Mouse (Mus musculus) kidney, postnatal 25 days (tissue): ENCODE measurements around the gene Add2.
"Not testable (repeated sequence)": the region's sequence is repeated elsewhere in the genome, so short reads cannot be mapped to it uniquely, and the experiment has no call there.

Experiments
- DNase-seq, 2 experiments: peaks; one replicate each; pipeline ENCODE4 v3.0.0; 2021; ENCODE audit warnings: mixed read lengths in 2 of 2

The Add2 gene

GRCm38 (mm10) chr6:86028601-86029322 lies at the start of gene Add2:
Gene Add2 (plus strand): TSS chr6:86028681.
- DNase-seq: no peak

- DNase-seq: not testable (repeated sequence)
Measured at GRCm38 (mm10) chr6:85978736-85979135, 49.7 kb upstream of the Add2 start.

DNA sequence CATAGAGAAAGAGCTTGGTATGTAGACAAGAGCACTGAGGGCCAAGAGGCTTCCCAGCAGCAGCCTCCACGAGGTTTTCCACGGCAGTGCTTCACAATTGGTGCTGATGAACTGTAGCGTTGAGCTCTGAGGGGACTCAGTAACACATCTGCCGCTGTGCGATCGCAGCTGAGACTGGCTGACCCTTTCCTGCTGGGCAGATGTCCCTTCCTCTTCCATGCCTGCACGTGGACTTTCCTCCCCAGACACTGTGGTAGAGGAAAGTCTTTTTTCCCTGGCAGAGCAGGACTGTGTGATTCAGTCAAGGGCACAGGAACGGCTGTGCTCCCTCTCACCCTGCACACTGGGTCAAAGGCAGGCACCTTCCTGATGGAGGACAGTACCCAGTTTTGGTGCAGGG lies 44.1 kb upstream of the Add2 start:
- no peak for DNase-seq

DNA sequence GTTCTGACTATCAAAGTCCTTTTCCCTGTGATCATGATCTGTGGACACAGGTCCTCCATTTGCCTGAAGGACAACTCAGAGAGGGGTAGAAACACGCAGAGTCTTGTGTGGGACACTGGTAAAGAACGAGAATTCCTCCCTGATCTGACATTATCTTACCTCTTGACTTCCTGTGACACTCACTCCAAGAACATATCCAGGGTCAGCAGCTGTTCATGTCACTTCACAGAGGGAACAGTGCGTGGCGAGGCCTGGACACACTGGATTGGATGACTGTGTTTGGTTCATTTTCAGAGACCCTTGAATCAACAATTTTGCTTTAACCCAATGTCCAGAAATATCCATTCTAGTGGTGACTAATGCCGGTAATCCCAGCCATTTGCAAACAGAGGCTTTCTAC lies 38.9 kb upstream of the Add2 start:
- DNase-seq: not testable (repeated sequence)

DNA sequence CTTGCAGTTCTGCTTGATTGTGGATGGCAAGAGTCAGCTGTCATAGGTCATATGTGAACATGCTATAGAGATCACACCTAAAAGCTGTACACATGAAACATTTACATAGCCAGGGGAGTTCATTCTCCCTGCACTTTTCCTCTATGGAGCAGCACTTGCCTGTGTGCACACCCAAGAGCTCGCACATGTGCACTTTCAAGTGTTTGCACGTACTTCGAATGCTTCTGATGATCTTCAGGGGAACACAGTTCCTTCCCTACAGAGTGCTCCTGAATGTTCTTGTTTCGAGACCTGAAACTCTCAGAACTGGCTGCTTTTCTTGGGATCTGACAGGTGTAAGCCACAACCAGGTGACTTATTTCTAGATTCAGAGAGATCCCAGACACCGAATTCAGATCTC lies 37.7 kb upstream of the Add2 start:
- not testable (repeated sequence) for DNase-seq

DNA sequence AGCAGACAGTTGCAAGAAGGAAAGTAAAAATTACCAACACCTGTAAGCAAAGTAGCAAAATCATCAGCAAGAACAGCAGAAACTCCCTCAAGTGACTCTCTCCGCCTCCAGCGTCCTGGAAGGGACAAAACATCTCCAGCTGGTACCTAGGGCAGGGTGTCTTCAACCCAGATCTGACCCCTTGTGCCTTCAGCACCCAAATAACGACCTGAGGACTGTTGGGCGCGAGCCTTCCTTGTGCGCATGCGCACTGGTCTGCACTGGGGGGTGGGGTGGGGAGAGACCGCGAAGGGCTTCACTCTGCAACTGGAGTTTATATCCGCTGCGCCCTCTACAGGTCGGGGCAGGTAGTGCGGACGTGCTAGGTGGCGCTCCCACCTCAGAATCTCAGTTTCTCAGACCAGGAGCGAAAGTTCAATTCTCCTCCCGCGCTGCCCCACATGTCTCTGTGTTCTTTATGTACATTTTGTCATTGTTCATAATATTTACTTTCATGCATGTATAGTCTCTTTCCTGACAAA lies 25.0 kb upstream of the Add2 start:
- DNase-seq: no peak

DNA sequence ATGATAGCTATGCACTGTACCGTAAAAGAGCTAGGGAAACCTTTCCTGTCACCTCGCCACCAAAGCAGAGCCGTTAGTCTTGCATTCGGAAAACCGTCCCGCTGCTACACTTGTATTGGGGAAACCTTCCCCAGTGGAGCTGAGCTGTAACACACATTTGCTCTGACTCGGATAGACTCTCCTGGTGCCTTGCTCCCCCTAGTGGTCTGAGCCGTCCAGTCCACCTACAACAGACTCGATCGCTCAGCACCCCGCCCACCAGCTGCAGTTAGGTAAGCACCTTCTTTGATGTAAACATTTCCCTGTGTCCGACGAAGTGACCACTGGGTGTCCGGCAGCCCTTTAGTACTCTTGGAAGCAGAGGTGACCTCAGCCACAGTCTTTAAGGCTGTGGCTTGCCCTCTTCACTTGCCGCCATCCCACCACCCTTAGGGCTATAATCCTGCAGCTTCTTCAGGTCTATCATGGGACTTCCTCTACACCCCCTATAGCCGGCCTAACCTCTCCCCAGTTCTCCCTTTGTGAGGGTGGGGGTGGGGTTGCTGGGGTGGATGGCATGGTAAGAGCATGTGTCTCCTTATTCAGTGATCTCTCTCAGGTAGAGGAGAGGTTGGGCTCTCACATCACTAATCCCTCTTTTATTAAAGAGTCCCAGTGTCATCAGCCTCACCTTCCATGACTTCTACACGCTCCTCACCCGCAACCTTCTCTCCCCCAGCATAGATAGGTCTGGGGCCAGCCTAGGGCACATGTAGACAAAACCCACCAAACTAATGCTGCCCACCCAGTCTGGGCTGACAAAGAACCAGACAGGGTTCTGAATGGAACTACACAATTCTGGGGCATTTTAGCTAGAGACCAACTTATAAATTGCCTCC lies 24.0 kb upstream of the Add2 start:
- DNase-seq: peak; percentile 79 to 84

- DNase-seq: peak; percentile 57 to 60
Measured at GRCm38 (mm10) chr6:86009980-86010379, 18.5 kb upstream of the Add2 start.

- not testable (repeated sequence) for DNase-seq
Measured at GRCm38 (mm10) chr6:86014812-86015211, 13.7 kb upstream of the Add2 start.

DNA sequence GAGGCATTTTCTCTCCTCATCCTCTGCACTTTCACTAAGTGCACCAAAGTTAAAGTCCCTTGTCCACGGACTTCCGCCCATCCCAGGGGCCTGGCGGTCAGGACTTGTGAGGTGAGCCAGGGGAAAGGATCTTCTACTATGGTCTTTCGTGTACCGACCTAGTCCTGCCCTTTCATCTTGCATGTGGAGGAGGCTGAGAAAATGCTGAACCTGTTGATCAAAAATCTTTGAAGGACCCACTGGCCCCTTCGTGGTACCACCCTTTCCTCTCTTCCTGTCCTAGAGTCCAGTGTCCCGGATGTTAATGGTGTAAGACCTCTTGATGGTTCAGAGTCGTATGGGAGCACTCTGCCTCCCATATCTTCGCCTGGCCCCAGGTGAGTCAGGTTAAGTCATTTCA lies 12.6 kb upstream of the Add2 start, which contains the start of gene Figla:
Figla (plus strand) TSS at position 301 of the 400 bp plus-strand sequence.
- DNase-seq: no peak

DNA sequence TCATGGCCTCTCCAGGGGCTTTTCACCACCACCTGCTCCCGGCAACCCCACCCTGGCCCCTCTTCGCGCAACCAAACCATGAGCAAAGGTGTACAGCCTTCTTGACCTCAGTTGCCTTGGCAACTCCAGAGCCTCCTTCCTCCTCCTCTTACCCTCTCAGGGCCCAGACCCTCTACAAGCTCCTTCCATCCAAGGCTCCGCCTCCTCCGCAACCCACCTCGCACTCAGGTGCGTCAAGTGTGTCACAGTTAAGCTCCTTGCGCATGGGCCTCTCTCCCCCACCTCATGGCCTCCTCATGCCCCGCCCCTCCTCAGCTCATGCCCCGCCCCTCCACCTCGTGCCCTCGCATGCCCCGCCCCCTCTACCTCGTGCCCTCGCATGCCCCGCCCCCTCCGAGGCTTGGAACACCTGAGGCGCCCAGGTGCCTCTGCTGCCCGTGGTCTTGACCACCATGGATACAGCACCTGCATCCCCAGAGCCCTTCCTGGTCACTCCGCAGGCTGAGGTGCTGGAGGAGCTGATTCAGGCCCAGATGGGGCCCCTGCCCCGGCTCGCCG lies 11.6 kb upstream of the Add2 start:
- DNase-seq: no peak

- DNase-seq: no peak
Measured at GRCm38 (mm10) chr6:86019415-86020237, 8.9 kb upstream of the Add2 start.

- peak in 1 of 2 experiments; percentile 70 for DNase-seq
Measured at GRCm38 (mm10) chr6:86020948-86021347, 7.5 kb upstream of the Add2 start.

GRCm38 (mm10) chr6:86026632-86027292 lies 1.7 kb upstream of the Add2 start:
- DNase-seq: no peak

DNA sequence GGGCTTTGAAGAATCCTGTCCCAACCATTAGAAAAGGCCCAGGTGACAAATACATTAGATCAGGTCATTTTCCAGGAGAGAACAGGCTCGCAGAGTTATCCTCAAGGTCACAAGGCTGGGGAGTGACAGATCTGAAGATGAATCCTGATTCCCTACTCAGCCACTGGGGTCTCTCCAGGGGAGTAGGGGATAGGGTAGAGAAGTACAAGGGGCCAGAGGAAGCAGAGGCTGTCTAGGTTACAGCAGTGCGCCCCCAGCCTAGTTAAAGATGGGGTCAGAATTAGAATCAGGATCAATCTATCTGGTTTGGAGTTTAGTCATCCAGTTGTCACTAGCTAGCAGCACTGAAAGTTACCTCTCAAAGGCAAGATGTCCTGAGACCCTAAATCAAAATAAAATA lies 331 bp upstream of the Add2 start:
- DNase-seq: no peak

DNA sequence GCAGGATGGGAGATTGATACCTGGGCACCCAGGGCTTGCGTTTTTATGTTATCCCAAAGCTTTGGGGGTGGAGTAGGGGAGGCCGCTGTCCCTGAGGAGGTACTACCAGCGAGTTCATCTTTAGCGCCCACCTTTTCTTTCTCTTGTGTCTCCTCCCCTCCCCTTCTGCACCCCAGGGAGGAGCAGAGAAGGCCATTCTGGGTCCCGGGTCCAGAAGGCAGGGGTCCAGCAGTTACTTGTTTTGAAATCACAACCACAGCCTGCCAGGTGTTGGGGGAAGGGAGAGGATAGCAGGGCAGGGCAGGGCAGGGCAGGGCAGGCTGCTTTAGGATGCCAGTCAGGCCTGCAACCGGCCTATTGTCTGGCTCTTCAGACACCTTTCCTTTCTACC lies 837 bp downstream of the Add2 start:
- DNase-seq: no peak

DNA sequence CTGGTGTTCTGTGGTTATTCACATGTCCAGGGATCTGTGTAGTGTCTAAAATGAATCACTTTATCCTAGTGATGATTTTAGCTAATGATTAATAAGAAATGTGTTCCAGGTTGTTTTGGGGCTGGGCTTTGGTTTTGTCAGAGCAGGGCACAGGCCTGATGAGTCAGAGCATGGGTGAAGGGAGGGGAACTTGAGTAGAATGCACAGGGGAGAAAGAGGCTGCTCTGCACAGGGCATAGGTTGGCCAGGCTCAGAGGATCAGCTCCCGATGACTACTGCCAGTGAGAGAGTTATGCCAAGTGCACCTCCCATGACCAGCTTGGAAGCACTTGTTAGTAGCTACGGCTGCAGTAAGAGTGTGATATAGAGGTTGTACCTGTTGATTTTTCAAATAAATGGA lies 3.0 kb downstream of the Add2 start:
- no peak for DNase-seq

- DNase-seq: no peak
Measured at GRCm38 (mm10) chr6:86033635-86034034, 5.2 kb downstream of the Add2 start.

- DNase-seq: no peak
Measured at GRCm38 (mm10) chr6:86038901-86039300, 10.4 kb downstream of the Add2 start.

- DNase-seq: no peak
Measured at GRCm38 (mm10) chr6:86040140-86040539, 11.7 kb downstream of the Add2 start.

GRCm38 (mm10) chr6:86047510-86047909 lies 19.0 kb downstream of the Add2 start:
- DNase-seq: no peak

GRCm38 (mm10) chr6:86048509-86048908 lies 20.0 kb downstream of the Add2 start:
- no peak for DNase-seq
